Mouse (Mus musculus): Measurements from ENCODE around the gene 8030411F24Rik. TPM values are rescaled to one million over a fixed set of nuclear protein-coding genes. Genes with fewer than 3 reads are reported as not detected.

The 8030411F24Rik gene
- polyA plus RNA-seq (2011; ENCODE audit: insufficient read depth, insufficient read length, low replicate concordance, missing spikeins): not detected in 2 replicates

DNA sequence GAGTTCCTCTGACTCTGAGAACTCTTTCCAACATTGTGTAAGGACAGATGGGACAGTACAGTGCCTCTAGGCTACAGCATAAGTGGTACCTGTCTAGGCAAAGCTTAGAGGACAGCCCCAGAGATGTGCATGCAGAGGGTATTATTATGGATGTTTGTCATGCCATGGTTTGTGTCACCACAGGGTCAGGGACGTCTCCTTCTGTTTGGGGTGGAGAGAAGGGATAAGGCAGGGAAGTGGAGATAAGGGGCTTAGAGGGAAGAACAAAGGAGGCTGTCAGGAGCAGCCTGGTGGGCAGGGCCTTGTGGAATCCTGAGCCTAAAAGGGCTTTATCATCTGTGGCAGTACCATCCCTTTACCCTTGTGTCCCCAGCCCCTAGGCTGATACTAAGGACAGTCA, at the start of gene 8030411F24Rik:
Gene 8030411F24Rik, plus strand, starts transcription at position 301 of the 400 bp plus-strand sequence.
- H3K4me1 ChIP-seq (ENCODE audit: control insufficient read depth, insufficient read depth, low read length): no peaks in the 10 kb centered on the region
- H3K4me3 ChIP-seq (replicated peaks; ENCODE audit: control insufficient read depth, low read depth, low read length): no peak within 1 kb of the TSS
- no peak within 1 kb of the TSS for H3K27ac ChIP-seq (ENCODE audit: control insufficient read depth, insufficient read depth, low read depth, low read length, poor library complexity)
- WGBS: 26% methylated on average over 1 of the region's 1 CpGs
- TF ChIP-seq POLR2A (IDR thresholded peaks at IDR 0.05; ENCODE audit: borderline replicate concordance, control insufficient read depth, low read depth, low read length) (no peak), CTCF (IDR thresholded peaks at IDR 0.05; ENCODE audit: control insufficient read depth, insufficient read depth, low read length) (no peak)

DNA sequence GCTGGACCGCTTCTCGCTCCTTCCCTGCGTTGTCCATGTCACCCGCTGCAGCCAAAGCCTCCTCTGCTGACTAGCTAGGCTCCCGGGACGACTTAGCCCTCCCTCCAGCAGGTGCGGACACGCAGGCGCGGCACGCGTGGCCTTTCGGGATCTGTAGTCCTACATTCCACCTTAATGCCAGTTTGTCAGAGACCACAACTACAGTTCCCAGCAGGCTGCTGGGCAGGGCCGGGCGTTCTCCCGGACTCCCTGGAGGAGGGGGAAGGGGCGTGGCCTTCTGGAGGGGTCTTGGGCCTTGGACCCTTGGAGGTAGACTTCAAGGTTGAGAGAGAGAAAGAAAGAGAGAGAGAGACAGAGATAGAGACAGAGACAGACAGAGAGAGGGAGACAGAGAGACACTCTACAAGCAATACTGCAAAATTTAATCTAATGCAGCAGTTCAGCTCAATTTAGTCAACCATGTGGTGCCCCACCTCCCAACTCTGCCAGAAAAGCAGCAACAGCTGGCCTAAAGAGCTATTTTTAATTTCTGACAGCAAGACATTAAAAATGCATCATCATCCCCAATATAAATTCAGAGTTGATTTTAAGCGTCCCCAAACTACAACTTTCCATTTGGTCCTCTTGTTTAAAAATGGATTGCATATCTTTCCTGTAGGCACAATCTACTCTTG, 49.3 kb upstream of the 8030411F24Rik start, which contains the start of gene Napb:
Gene Napb, minus strand, starts transcription at position 141 of the 674 bp plus-strand sequence.
- no peaks in the 10 kb centered on the region; the same call in 1 of the 2 replicates for H3K4me1 ChIP-seq (ENCODE audit: control insufficient read depth, insufficient read depth, low read length)
- 4% methylated on average over 18 of the region's 18 CpGs for WGBS
- TF ChIP-seq CTCF (IDR thresholded peaks at IDR 0.05; ENCODE audit: control insufficient read depth, insufficient read depth, low read length) (no peak), POLR2A (IDR thresholded peaks at IDR 0.05; ENCODE audit: borderline replicate concordance, control insufficient read depth, low read depth, low read length) (peak; percentile 49; the same call in 1 of the 2 replicates)
- H3K27ac ChIP-seq (ENCODE audit: control insufficient read depth, insufficient read depth, low read depth, low read length, poor library complexity): no peak within 1 kb of the TSS; the same call in 1 of the 2 replicates
- H3K4me3 ChIP-seq (replicated peaks; ENCODE audit: control insufficient read depth, low read depth, low read length): peak within 1 kb of the TSS; percentile 78

DNA sequence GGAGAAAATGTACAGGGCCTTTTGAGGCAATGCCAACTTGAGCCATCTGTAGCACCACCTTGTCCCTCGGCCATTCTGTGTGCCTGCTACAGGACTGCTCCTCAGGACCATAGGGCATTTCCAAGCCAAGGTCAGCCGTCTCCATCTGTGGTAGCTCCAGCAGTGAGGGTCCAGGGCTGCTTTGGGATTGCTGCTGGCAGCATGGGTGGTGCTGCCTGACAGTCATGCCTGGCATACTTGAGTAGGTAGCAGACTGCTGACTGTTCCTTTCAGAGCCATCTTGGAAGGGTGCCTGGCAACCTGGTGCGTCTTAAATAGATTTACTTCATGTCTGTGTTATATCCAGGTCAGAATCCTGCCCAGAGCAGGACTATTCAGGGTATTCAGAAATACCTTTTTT, 38.8 kb upstream of the 8030411F24Rik start:
- H3K27ac ChIP-seq (ENCODE audit: control insufficient read depth, insufficient read depth, low read depth, low read length, poor library complexity): no peak overlapping the region
- no peak for TF ChIP-seq POLR2A (IDR thresholded peaks at IDR 0.05; ENCODE audit: borderline replicate concordance, control insufficient read depth, low read depth, low read length)
- TF ChIP-seq CTCF (IDR thresholded peaks at IDR 0.05; ENCODE audit: control insufficient read depth, insufficient read depth, low read length): no peak
- 73% methylated on average over 3 of the region's 3 CpGs for WGBS
- no peaks in the 10 kb centered on the region; the same call in 1 of the 2 replicates for H3K4me1 ChIP-seq (ENCODE audit: control insufficient read depth, insufficient read depth, low read length)
- H3K4me3 ChIP-seq (replicated peaks; ENCODE audit: control insufficient read depth, low read depth, low read length): no peak overlapping the region

DNA sequence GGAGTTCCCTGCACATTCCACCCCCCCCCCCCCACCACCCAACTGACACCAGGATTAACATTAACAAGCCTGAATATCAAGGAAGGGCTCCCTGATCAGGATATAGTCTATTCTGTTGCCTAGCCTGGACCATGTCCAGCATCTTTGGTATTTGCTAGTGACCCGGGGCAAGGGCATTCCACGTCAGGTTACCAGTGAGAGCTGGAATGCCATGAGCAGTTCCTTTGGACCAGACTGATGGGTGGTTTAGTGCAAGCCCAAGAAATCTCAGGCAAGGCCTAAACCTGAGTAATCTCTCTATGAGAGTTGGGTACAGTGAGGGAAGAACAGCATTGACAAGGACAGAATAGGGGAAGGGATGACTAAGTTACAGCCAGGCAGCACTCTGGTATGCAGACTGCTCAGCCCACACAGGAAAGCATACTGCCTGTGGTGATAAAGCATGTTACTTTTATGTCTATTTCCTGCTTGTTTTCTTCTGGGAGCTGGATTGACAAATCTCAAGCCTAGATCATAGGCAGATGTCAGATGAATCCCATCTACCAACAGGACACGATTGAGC, 37.9 kb upstream of the 8030411F24Rik start:
- Histone ChIP-seq H3K4me3 (replicated peaks; ENCODE audit: control insufficient read depth, low read depth, low read length) (no peak overlapping the region), H3K27ac (ENCODE audit: control insufficient read depth, insufficient read depth, low read depth, low read length, poor library complexity) (no peak overlapping the region), H3K4me1 (ENCODE audit: control insufficient read depth, insufficient read depth, low read length) (no peaks in the 10 kb centered on the region; the same call in 1 of the 2 replicates)
- WGBS: 68% methylated on average over 3 of the region's 3 CpGs
- TF ChIP-seq CTCF (IDR thresholded peaks at IDR 0.05; ENCODE audit: control insufficient read depth, insufficient read depth, low read length): no peak
- no peak for TF ChIP-seq POLR2A (IDR thresholded peaks at IDR 0.05; ENCODE audit: borderline replicate concordance, control insufficient read depth, low read depth, low read length)

DNA sequence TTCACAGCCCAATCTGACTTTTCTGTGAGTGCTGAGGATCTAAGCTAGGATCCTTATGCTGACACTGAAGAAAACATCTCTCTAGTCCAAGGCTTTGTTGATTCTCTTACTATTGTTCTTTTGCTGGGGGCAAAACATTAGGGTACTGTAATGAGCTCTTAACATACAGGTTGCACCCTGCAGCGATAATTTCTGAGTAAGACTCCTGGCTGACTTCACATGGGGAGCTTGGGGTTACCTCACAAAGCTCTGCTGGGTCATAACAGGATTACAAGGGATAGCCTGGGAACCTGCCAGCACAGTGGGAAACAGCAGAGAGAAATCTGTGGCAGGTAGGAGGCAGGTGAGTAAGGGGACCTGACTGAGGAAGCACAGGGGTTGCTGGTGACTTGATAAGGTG, 31.8 kb upstream of the 8030411F24Rik start, which contains the start of gene Cstl1:
Gene Cstl1, plus strand, starts transcription at position 301 of the 400 bp plus-strand sequence.
- WGBS: 84% methylated on average over 1 of the region's 1 CpGs

DNA sequence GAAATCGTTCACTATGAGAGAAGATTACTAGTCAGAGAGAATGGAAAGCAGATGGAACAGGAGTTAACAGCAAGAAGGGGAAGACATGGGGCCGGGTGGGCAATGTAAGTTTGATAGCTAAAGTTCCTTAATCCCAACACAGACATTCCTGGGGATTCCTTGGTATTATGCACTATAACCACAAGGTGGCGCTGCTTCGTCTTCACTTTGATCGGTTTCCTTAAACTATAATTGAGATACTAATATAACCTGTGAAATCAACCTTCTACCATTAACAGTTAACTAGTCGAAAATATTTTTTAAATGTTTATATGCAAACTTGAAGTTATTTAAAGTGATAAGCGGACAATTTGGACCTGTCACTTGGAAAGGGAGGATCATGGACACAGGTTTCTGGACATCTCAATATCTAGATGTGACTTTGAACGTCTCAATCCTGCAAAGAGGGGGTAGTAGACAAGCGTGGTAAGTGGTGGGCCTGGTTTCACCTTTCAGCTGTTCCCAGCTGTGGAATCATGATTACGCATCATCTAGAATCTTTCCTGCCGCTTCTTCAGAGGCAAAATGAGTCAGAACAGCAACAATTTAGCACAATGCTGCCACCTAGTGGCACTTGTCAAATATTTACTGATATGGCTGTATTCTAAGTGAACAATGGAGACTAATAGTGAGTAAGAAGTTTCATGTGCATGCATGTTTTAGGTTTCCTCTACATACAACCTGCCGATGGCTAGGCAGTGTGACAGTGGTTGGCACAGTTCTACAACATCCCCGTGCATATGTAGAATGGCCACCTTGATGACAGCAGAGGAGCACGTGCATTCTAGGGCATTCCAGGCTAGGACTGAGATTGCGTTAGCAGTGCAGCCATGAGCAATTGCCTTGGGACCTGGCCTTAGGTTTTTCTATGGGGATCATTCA, 29.7 kb upstream of the 8030411F24Rik start:
- Histone ChIP-seq H3K4me3 (replicated peaks; ENCODE audit: control insufficient read depth, low read depth, low read length) (no peak overlapping the region), H3K27ac (ENCODE audit: control insufficient read depth, insufficient read depth, low read depth, low read length, poor library complexity) (no peak overlapping the region), H3K4me1 (ENCODE audit: control insufficient read depth, insufficient read depth, low read length) (no peaks in the 10 kb centered on the region; the same call in 1 of the 2 replicates)
- TF ChIP-seq POLR2A (IDR thresholded peaks at IDR 0.05; ENCODE audit: borderline replicate concordance, control insufficient read depth, low read depth, low read length) (no peak), CTCF (IDR thresholded peaks at IDR 0.05; ENCODE audit: control insufficient read depth, insufficient read depth, low read length) (peak; percentile 16; the same call in 1 of the 2 replicates)
- WGBS: 15% methylated on average over 15 of the region's 15 CpGs

More for the DNA sequence above, 31.8 kb upstream of the 8030411F24Rik start, which contains the start of gene Cstl1:
- H3K4me3 ChIP-seq (replicated peaks; ENCODE audit: control insufficient read depth, low read depth, low read length): no peak within 1 kb of the TSS
- no peak within 1 kb of the TSS for H3K27ac ChIP-seq (ENCODE audit: control insufficient read depth, insufficient read depth, low read depth, low read length, poor library complexity)
- no peaks in the 10 kb centered on the region; the same call in 1 of the 2 replicates for H3K4me1 ChIP-seq (ENCODE audit: control insufficient read depth, insufficient read depth, low read length)
- TF ChIP-seq POLR2A (IDR thresholded peaks at IDR 0.05; ENCODE audit: borderline replicate concordance, control insufficient read depth, low read depth, low read length): no peak
- TF ChIP-seq CTCF (IDR thresholded peaks at IDR 0.05; ENCODE audit: control insufficient read depth, insufficient read depth, low read length): no peak

DNA sequence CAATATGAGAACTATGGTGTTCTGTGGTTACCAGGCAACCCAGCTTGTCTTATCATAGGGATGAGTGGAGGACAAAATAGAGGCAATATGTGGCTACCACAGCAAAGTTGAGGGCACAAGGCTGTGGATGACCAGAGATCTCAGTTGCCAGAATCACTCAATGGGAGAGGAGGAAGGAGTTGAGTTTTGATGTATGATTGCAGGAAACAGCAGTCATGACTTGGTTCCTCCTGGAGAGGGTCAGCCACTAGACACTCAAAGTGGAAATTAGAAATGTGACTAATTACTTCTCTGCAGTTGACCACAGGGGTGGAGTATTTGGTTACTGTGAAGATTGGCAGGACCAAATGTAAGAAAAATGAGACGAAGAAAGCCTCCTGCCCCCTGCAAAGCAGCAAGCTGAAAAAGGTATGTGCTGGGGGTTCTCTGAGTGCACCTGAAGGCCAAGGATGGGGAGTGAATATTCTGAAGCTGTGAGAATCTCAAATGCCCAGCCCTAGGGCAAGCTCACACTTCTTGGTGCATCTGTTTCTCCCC, 27.4 kb upstream of the 8030411F24Rik start:
- TF ChIP-seq CTCF (IDR thresholded peaks at IDR 0.05; ENCODE audit: control insufficient read depth, insufficient read depth, low read length): no peak
- no peak for TF ChIP-seq POLR2A (IDR thresholded peaks at IDR 0.05; ENCODE audit: borderline replicate concordance, control insufficient read depth, low read depth, low read length)
- no peak overlapping the region for H3K27ac ChIP-seq (ENCODE audit: control insufficient read depth, insufficient read depth, low read depth, low read length, poor library complexity)

More for the DNA sequence above, 27.4 kb upstream of the 8030411F24Rik start:
- no peaks in the 10 kb centered on the region; the same call in 1 of the 2 replicates for H3K4me1 ChIP-seq (ENCODE audit: control insufficient read depth, insufficient read depth, low read length)
- H3K4me3 ChIP-seq (replicated peaks; ENCODE audit: control insufficient read depth, low read depth, low read length): no peak overlapping the region
- 3% methylated on average over 1 of the region's 1 CpGs for WGBS

Measured in bone marrow, adult 2 months (tissue).